Mouse (Mus musculus): ENCODE measurements at regions not wholly inside any gene's neighbourhood (a gene's known extent, or its start where the extent isn't known, plus 50 kb on each side); places are given as distances from the start of the nearest gene placed in this dataset.

GRCm38 (mm10) chr1:77062468-77062867, 452.4 kb downstream of the Epha4 start:
- TF ChIP-seq CTCF (IDR thresholded peaks at IDR 0.05; ENCODE audit: low read depth): no peak
- no peak for TF ChIP-seq EP300 (IDR thresholded peaks at IDR 0.05; ENCODE audit: low read depth)

All from liver, postnatal 0 days (tissue).